Mouse (Mus musculus): Measurements from ENCODE around the gene Nprl2. TPM values are rescaled to one million over a fixed set of nuclear protein-coding genes. Genes with fewer than 3 reads are reported as not detected.

Nprl2 gene
- total and polyA plus RNA-seq, 3 experiments, result 27.9 to 31.9 (median 31.5) TPM

DNA sequence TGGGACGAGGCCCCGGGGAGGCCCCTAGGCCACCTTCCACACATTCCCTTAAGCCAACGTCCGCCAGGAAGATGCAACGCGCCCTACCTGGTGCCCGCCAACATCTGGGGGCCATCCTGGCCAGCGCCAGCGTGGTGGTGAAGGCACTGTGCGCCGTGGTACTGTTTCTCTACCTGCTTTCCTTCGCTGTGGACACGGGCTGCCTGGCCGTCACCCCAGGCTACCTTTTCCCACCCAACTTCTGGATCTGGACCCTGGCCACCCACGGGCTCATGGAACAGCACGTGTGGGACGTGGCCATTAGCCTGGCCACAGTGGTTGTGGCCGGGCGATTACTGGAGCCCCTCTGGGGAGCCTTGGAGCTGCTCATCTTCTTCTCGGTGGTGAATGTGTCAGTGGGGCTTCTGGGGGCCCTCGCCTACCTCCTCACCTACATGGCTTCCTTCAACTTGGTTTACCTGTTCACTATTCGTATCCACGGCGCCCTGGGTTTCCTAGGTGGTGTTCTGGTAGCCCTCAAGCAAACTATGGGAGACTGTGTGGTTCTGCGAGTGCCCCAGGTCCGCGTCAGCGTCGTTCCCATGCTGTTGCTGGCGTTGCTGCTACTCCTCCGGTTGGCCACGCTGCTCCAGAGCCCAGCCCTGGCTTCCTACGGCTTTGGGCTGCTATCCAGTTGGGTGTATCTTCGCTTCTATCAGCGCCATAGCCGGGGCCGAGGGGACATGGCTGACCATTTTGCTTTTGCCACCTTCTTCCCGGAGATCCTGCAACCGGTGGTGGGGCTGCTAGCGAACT lies 7.4 kb upstream of the Nprl2 start:
- DNase-seq, result no peak

GRCm38 (mm10) chr9:107538231-107538630 lies 3.8 kb upstream of the Nprl2 start:
- DNase-seq, result no peak

- DNase-seq, result no peak
Observed at GRCm38 (mm10) chr9:107538711-107539110, 3.3 kb upstream of the Nprl2 start.

DNA sequence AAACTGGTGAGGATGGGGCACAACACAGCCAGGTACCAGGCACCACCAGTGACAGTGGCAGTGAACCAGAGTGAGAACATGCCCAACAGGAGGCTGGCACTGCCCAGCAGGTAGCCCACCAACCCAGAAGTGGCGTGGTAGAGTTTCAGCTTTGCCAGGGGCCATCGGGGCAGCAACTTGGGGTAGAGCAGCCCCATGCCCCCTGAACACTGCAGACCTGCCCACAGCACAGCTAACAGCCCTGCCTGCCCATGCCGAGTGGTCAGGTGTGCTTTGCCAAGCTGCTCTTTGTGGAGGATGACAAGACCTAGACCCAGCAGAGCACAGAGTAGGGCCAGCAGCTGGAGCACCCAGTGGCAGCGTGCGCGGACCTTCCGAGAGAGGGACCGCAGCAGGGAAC lies 2.1 kb upstream of the Nprl2 start:
- DNase-seq, result no peak

DNA sequence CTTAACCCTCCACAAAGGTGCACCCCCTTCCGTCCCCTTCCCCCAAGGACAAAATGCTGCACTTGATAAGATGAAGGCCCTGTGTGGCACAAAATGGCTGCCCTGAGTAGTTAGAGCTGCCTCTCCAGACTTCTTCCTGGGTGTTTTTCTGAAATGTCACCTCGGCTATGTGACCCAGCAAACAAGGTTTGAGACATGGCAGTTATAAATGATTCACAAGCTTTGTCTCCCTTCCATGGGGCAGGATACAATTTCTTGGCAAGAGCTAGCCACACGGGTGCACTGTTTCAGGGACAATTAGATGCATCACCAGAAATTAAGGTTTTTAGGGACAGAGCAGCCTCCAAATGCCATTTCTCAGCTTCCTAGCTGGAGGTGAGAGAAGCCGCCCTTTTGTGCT lies 1.6 kb upstream of the Nprl2 start:
- DNase-seq, result no peak

DNA sequence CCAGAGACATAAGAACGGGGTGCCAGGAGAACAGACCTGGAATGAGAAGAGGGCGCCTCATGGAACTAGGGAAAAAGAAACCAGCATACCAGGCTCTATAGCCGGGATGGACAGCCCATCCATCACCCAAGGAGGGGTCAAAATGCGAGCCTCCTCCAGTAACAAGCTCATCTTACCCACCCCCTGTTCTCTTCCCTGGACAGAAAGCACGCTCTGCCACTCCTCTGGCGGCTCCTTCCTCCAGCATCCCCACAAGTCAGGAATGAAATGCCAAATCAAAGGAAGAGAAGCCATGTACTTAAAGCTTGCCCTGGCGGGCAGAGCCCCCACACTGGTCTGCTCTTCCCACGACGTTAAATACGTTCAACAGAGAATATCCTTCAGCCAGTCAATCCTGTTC lies 1.0 kb upstream of the Nprl2 start:
- no peak for DNase-seq

DNA sequence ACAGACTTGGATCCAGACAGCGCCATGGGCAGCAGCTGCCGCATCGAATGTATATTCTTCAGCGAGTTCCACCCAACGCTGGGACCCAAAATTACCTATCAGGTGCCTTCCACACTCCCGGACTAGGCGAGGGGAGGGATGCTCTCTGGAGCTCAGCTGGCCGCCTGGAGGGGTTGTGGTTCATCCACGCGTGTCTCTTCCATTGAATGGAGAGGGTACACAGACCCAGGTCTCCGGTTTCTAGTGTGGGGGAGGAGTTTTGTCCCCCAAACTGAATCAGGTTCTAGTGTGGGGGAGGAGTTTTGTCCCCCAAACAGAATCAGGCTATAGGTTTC lies 293 bp downstream of the Nprl2 start:
- DNase-seq, result no peak

DNA sequence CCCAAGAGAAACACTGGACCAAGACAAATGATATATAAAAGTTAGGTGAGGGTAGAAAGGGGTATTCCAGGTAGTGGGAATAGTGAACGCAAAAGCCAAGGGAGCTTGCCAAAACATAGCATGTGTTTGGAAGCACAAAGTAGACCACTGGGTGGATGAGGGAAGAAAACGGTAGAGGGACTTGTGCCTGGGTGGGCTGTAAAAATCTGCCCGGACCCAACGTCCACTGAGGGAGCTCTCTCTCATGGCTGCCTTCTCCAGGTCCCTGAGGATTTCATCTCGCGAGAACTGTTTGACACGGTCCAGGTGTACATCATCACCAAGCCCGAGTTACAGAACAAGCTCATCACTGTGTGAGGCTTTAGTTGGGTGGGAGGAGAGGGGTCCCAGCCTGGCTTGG lies 695 bp downstream of the Nprl2 start:
- DNase-seq, result no peak

DNA sequence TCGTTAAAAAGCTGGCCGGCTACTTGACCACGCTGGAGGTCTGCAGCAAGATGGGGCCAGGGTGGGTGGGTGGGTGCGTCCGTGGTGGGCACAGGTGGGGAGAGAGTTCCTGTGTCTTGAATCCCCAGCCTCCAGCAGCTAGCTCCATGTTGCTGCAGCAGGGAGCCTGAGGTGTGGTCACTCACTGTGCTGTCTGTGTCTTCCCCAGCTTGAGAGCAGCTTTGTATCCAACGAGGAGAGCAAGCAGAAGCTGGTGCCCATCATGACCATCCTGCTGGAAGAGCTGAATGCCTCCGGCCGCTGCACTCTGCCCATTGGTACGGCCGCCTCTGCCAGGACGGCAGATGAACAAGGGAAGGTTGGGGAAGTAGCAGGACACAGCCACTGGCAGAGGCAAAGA lies 1.3 kb downstream of the Nprl2 start:
- no peak for DNase-seq

- no peak for DNase-seq
Observed at GRCm38 (mm10) chr9:107544196-107544700, 2.2 kb downstream of the Nprl2 start.

DNA sequence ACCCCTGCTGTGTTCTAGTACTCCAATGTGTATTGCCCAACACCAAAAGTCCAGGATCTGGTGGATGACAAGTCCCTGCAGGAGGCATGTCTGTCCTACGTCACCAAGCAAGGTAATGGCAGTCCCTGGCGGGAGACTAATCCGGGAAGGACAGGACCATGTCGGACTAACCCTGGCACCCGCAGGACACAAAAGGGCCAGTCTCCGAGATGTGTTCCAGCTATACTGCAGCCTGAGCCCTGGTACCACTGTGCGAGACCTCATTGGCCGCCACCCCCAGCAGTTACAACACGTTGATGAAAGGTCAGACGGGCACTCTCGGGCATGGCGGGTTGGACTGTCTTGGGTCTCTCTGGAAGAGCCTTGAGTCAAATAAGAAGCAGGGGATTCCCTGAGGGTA lies 2.7 kb downstream of the Nprl2 start:
- DNase-seq, result no peak

DNA sequence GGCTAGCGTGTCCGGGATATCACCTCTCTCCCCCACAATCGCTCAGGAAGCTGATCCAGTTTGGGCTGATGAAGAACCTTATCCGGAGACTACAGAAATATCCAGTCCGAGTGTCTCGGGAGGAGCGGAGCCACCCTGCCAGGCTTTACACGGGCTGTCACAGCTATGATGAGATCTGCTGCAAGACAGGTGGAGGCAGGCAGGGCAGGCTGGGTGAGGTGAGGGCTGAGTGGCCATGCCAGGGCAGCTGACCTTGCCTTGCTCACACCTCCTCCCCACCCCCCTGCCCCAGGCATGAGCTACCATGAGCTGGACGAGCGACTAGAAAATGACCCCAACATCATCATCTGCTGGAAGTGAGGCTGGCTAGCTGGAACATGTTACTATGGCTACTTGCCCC lies 3.2 kb downstream of the Nprl2 start:
- DNase-seq, result no peak

- DNase-seq, result peak; percentile 70
Observed at GRCm38 (mm10) chr9:107545602-107546001, 3.6 kb downstream of the Nprl2 start.

- DNase-seq, result peak; percentile 94
Observed at GRCm38 (mm10) chr9:107547026-107547425, 5.0 kb downstream of the Nprl2 start, which contains the start of gene Zmynd10. Zmynd10 (plus strand) TSS chr9:107547298.

GRCm38 (mm10) chr9:107547957-107548356 lies 5.9 kb downstream of the Nprl2 start:
- DNase-seq, result no peak

- DNase-seq, result no peak
Observed at GRCm38 (mm10) chr9:107548820-107549219, 6.8 kb downstream of the Nprl2 start.

DNA sequence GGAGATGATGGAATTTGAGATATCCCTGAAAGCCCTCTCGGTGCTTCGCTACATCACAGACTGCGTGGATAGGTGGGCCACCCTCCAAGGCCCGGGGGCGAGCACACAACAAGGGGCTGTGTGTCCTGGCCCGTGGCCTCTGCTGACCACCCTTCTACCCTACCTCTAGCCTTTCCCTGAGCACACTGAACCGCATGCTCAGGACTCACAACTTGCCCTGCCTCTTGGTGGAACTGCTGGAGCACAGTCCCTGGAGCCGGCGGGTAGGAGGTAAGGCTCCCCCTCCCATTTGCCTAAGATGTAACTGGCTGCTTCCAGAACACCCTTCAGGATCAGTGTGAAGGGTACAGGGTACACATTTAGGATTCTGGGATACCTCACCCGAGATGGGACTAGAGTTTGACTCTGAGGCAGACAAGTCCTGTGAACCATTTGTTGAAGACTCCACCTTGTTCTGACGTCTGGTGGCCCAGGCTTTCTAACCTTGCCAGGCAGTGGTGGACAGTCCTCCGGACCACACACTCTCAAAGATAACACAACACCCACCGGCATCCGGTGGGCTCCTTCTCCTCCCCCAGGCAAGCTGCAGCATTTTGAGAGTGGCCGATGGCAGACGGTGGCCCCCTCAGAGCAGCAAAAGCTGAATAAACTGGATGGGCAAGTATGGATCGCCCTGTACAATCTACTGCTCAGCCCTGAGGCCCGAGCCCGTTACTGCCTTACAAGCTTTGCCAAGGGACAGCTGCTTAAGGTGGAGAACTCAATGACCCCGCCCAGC lies 7.5 kb downstream of the Nprl2 start:
- no peak for DNase-seq

DNA sequence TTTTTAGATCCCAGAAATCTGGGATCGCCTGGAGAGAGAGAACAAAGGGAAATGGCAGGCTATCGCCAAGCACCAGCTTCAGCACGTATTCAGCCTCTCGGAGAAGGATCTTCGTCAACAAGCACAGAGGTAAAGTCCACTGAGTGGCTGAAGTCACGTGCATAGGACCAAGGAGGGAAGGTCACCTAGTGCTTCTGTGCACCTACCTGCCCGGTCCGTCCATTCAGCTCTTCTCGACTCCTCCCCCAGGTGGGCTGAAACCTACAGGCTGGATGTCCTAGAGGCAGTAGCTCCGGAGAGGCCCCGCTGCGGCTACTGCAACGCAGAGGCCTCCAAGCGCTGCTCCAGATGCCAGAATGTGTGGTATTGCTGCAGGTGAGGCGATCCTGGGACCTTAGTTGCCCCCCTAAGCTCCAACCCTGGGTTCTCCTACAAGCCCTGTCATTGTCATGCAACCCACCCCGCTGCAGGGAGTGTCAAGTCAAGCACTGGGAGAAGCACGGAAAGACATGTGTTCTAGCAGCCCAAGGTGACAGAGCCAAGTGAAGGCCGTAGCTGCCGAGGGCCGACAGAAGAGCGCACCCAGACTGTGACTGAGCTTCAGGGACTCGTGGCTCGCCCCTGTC lies 8.6 kb downstream of the Nprl2 start:
- no peak for DNase-seq

- peak; percentile 85 for DNase-seq
Observed at GRCm38 (mm10) chr9:107551117-107551889, 9.3 kb downstream of the Nprl2 start, which contains the start of gene Rassf1. Rassf1 (plus strand) TSS chr9:107551555.

GRCm38 (mm10) chr9:107551890-107552355 lies 9.9 kb downstream of the Nprl2 start:
- DNase-seq, result no peak

DNA sequence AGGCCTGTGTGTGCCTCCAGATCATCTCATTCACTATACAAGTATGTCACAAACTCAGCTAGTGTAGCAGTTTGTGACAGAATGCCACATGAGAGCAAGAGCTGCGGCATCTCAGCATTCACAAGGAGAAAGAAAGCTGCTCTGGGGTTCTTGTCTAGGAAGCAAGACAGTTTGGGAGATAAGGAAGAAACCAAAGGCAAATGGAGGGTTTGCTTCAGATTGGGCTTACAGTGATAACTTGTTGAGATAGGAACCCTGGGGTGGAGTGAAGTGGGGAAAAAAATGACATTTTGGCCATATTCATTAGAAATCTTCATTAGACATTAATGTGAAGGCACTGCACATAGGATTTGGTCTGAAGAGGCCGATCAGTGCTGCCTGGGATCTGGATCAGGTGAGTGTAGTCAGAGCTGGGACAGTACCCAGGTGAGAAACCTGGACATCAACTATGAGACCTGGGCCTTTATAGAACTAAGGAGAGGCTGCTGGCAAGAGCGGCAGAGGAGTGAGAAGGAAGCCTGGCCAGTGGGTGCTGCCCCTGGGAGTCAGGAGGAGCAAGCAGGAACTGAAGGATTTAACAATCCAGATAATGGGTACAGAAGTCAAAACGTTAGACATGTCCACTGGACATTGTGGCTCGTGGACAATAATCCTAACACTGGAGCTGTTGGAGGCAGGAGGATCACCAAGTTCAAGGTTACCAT lies 10.8 kb downstream of the Nprl2 start:
- no peak for DNase-seq

Measured in adrenal gland, adult 2 months (tissue).